Mouse (Mus musculus): ENCODE measurements around the gene Msl1.

The Msl1 gene

DNA sequence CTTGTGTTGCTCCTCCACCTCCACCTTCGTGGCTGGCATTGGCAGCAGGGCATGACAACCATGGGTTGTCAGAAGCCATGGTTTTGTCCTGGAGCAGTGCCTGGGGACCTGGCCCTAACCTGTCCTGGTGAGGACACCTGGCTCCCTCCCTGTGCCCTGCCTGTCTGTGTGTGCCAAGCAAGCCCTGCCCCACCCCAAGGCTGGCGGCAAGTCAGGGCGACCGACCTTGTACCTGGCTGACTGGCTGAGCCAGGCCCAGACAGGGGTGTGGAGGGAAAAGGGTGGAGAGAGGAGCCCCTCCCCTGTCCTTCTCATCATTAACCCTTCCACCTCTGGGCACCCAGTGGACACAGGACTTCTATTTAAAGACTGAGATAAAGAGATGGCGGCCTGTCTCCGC lies 44.1 kb downstream of the Msl1 start:
- DNase-seq (ENCODE audit: low spot score in 2 of 2): peak; percentile 62 to 85

DNA sequence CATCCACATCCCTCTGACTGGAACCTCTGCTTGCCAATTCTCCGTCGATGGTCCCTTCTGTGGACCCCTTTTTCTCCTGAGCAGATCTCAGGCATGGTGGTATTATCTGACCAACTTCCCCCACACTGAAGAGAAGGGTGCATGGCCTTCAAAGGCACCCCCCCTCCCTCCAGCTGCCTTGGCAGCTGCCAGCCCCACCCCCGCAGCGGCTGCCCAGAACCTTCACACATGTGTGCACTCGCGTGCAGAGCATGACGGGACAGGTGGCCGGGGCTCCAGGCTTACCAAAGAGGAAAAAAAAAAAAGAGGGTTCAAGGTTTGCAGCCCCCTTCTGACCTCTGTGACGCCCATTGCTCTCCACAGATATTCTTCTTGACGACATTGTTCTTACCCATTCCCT lies 44.6 kb downstream of the Msl1 start:
- DNase-seq (ENCODE audit: low spot score in 2 of 2): no peak

DNA sequence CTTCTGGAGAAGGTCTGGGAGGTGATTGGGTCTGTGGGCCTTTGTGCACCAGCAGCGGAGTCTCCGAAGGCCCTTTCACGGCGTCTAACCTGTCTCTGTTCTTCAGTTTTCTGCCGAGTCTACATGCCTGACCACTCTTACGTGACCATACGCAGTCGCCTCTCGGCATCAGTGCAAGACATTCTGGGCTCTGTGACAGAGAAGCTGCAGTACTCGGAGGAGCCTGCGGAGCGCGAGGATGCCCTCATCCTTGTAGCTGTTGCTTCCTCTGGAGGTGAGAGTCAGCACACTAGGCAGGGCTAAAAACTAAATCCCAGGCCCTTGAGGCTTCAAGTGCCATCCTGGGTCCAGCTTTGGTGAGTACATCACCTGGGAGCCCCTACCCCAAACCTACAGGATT lies 50.7 kb downstream of the Msl1 start:
- no peak for DNase-seq (ENCODE audit: low spot score in 2 of 2)

DNA sequence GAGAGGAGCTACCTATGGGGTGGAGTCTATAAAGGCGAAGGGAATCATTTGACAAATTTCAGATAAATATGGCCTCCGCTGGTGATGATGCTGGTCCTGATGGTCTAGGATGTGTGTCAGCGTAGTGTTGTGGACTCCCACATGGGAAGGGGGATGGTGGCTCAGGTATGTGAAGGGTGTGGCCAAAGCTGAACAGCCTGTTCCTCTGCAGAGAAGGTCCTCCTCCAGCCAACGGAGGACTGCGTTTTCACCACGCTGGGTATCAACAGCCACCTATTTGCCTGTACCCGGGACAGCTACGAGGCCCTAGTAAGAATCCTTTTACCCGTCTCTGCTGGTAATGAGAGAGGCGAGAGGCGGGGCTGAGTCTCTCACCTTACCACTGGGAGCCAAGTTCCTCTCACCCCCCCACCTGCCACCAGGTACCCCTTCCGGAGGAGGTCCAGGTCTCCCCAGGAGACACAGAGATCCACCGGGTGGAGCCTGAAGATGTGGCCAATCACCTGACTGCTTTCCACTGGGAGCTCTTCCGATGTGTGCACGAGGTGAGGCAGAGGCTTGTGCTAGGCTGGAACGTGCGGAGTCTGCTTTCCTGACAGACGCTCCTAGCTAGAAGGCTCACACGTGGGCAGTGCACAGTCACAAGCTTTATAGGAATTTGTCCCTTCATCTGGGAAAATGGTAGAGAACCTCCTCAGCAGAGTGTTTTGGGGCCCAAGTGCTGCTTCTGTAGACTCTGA lies 51.7 kb downstream of the Msl1 start:
- DNase-seq (ENCODE audit: low spot score in 2 of 2): no peak

DNA sequence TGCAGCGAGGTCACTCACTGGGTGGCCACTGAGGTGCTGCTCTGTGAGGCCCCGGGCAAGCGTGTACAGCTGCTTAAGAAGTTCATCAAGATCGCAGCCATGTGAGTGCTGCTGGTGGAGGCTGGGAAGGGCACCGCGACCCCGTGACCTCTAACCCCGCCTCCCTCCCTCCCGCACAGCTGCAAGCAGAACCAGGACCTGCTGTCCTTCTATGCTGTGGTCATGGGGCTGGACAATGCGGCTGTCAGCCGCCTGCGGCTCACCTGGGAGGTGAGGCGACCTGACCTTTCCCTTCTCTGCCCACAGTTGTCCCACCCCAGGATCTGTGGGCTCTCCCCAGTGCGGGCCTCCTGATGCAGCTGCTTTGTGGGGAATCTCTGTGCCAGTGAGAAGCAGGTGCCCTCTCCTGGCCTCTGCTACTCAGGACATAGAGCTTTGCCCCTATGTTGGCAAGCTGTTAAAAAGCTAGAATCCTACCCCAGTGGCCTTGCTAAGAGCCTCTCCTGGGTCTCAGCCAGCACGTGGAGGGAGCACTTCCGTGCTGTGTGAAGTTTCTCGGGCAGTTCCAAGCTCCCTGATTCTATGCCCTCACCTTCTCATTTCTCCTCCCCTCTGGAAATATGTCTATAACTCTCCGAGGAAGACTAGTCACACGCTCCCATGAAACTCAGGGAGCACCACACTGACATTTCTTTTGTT lies 54.0 kb downstream of the Msl1 start:
- no peak for DNase-seq (ENCODE audit: low spot score in 2 of 2)

DNA sequence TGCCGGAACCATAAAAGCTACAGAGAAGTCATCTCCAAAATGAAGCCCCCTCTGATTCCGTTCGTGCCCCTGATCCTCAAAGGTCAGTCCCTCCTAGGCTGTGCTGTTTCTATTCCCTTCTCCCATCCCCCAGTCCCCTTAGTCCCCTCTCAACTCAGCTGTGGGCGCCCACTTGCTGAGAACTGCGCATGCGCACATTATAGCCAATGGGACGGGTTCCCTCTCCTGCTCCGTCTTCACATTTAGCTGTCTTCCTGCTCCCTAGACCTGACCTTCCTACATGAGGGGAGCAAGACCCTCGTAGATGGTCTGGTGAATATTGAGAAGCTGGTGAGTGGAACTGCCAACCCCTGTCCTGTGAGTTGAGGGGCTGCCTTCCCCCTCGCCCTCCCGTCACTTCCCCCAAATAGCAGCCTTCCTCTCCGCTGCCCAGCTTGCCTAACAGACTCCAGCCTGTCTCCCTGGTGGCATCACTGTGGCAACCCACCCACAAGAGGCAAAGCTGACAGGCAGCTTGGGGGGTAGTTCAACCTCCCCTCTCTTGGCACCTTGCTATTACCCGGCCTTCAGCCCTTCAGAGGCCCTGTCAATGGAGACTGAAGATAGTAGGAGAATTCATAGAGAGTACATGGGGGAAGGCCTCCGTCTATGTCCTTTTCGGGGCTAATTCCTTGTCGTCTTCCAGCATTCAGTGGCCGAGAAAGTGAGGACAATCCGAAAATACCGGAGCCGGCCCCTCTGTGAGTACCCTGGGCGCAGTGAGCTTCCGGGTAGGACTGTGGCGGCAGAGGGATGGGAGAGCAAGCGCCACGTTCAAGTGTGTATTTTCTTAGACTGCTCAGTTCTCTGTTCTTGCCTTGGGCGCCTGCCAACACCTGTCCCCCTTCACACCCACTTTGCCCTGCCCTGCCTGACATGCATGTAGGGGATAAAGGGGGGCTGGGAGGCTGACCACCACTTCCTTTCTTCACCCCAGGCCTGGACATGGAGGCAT lies 55.1 kb downstream of the Msl1 start:
- no peak for DNase-seq (ENCODE audit: low spot score in 2 of 2)

DNA sequence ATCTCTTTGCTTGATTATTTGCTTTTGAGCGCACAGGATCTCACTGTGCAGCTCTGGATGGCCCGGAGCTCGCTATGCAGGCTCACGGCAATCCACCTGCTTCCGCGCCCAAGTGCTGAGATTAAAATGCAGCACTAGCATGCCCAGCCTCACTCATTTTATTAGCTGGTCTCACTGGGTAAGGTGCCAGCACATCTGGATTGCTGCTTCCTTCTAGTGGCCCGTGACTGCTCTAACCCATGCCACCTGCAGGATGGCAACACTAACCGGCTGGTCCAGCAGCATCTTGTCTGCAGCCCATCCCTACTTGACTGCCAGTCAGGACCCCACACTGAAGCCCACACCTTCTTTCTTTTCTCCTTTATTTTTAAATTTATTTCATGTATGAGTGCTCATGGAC lies 58.8 kb downstream of the Msl1 start:
- DNase-seq (ENCODE audit: low spot score in 2 of 2): no peak

DNA sequence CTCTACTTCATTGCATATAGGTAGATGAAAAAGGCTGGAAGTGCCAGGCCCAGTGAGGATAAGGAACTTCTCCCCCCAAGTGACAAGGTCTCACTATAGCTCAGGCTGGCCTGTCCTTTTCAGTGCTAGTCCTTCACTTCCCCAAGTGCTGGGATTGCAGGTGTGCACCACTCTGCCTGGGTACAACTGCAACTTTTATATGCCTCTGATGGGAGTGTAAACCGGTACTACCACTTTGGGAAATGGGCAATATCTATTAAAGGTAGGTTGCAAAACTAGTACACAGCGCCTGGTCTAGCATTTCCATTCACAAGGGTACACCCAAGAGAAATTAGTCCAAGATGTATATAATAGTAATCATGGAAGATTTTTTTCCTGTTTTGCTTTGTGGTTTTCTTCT lies 59.3 kb downstream of the Msl1 start:
- DNase-seq (ENCODE audit: low spot score in 2 of 2): no peak

Measured in urinary bladder, postnatal 36 days (tissue).